Mouse (Mus musculus) small intestine, adult 2 months (tissue): ENCODE measurements around the gene Sdr9c7. TPM values are rescaled to one million over a fixed set of nuclear protein-coding genes. Genes with fewer than 3 reads are reported as not detected.
"Not testable (repeated sequence)": the region's sequence is repeated elsewhere in the genome, so short reads cannot be mapped to it uniquely, and the experiment has no call there.

Source experiments
- H3K27ac ChIP-seq: fragments of 200-500 bp; 2 replicates; pipeline ENCODE4 v1.5.1; 2012; ENCODE audit warnings: low read depth, low read length, control low read depth, inconsistent platforms; ENCODE audit not compliant: insufficient read depth
- H3K27me3 ChIP-seq: fragments of 200-500 bp; 2 replicates; pipeline ENCODE4 v1.6.1; 2012; ENCODE audit warnings: mild to moderate bottlenecking, moderate library complexity, low read length, inconsistent platforms; ENCODE audit not compliant: control insufficient read depth, insufficient read depth
- H3K36me3 ChIP-seq: fragments of 200-500 bp; 2 replicates; pipeline ENCODE4 v1.6.1; 2012; ENCODE audit warnings: mild to moderate bottlenecking, low read length, control low read depth, inconsistent platforms; ENCODE audit not compliant: control insufficient read depth, insufficient read depth
- H3K4me1 ChIP-seq: fragments of 200-500 bp; 2 replicates; pipeline ENCODE4 v1.6.1; 2012; ENCODE audit warnings: low read length, inconsistent platforms, mixed read lengths; ENCODE audit not compliant: control insufficient read depth, insufficient read depth, insufficient read length
- H3K4me3 ChIP-seq: fragments of 200-500 bp; 2 replicates; pipeline ENCODE4 v1.5.1; 2012; ENCODE audit warnings: low read depth, mild to moderate bottlenecking, control low read depth, inconsistent platforms, low read length, moderate library complexity
- CTCF ChIP-seq: fragments of 200-500 bp; IDR thresholded peaks from 2 replicates; pipeline ENCODE4 v1.5.1; 2012; ENCODE audit warnings: low read depth, mild to moderate bottlenecking, control low read depth, inconsistent platforms, low read length, moderate library complexity, mixed read lengths; ENCODE audit not compliant: insufficient replicate concordance, insufficient read length; ENCODE audit errors: extremely low read depth
- POLR2A ChIP-seq: fragments of 200-500 bp; IDR thresholded peaks from 2 replicates; pipeline ENCODE4 v1.6.1; 2012; ENCODE audit warnings: low read depth, mild to moderate bottlenecking, control low read depth, inconsistent platforms, low read length, moderate library complexity
- WGBS: fragments of 180-500 bp; shearing (Covaris S2); methylation state at CpG from one replicate; pipeline ENCODE4 v1.1.7; 2018; 5-methylcytosine and 5-hydroxymethylcytosine counted together
- polyA plus RNA-seq: library from polyadenylated mRNA; depleted of rRNA; stranded (reverse); fragments of >200 nt; gene quantifications from 2 replicates; pipeline ENCODE4 v1.2.3, GENCODE M21; 2012

The Sdr9c7 gene
- polyA plus RNA-seq, 1 experiment, result not detected

- H3K27me3 ChIP-seq, result no peaks in the 10 kb centered on the region
- WGBS, result 86% methylated on average over 2 of the region's 2 CpGs
These were observed 29.4 kb downstream of the Sdr9c7 start for GRCm38 (mm10) chr10:127927737-127928136.

DNA sequence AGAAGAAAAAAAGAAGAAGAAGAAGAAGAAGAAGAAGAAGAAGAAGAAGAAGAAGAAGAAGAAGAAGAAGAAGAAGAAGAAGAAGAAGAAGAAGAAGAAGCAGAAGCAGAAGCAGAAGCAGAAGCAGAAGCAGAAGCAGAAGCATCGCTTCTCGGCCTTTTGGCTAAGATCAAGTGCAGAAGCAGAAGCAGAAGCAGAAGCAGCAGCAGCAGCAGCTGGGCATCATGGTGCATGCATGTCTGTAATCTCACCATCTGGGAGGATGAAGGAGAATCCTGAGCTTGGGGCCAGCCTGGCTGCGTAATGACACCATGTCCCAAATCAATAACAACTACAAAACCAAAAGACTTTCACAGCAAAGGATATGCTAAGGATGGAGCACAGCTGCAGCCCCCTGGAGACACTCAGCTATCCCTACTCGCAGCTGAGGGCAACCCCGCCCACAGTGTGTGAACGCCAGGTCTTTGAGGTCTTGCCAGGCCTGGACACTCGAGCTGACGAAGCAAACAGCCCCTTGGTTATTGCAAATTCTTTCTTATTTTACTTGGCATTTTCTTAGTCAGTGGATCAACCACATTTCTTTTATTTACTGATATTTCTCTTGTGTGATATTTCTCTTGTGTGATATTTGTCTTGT lies 34.1 kb downstream of the Sdr9c7 start:
- Histone ChIP-seq H3K36me3 (no peaks in the 10 kb centered on the region), H3K4me3 (no peak overlapping the region), H3K4me1 (peaks cover 11% of the 10 kb centered on the region), H3K27ac (no peak overlapping the region), H3K27me3 (no peaks in the 10 kb centered on the region)
- WGBS, result 68% methylated on average over 8 of the region's 8 CpGs
- no peak for TF ChIP-seq POLR2A
- no peak for TF ChIP-seq CTCF

More at GRCm38 (mm10) chr10:127927737-127928136, 29.4 kb downstream of the Sdr9c7 start:
- no peak overlapping the region for H3K27ac ChIP-seq
- no peaks in the 10 kb centered on the region for H3K36me3 ChIP-seq
- H3K4me3 ChIP-seq, result no peak overlapping the region
- no peak for TF ChIP-seq POLR2A
- no peak for TF ChIP-seq CTCF
- H3K4me1 ChIP-seq, result no peaks in the 10 kb centered on the region; the same call in 1 of the 2 replicates

- peak overlapping the region; percentile 86 for H3K27ac ChIP-seq
- 45% methylated on average over 8 of the region's 8 CpGs for WGBS
- TF ChIP-seq CTCF (no peak), POLR2A (no peak)
- H3K4me3 ChIP-seq, result no peak overlapping the region
- no peaks in the 10 kb centered on the region for H3K27me3 ChIP-seq
- peaks cover 11% of the 10 kb centered on the region for H3K4me1 ChIP-seq
- no peaks in the 10 kb centered on the region for H3K36me3 ChIP-seq
These were observed 38.0 kb downstream of the Sdr9c7 start for GRCm38 (mm10) chr10:127936271-127936670.

DNA sequence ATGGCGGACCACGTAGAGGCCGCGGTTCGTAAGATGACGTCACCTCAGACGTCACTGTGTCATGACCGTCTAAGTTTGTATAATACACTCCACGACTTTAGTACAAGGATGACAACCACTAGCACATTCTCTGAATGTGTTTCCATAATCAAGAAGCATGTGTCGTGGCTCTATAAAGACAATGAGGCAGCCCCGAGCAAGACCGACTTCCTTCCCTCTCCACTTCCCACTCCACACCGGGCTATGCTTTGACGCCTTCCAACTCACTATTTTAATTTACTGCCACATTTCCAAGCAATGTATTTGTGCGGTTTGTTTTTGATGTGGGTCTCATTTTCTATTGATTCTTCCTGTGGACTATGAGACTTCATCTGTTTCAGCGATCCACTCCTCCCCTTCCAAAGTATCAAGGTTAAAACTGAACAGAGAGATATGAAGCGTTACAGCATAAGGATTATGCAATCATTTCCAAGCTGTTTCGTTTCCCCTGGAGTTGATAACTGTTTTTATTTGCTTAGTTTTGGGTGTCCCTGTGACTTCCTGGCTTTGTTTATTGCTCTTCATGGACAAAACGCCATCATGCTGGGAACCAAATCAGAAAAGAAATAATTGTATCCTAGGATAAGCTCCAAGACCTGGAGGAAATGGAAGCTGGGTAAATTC lies 38.6 kb downstream of the Sdr9c7 start:
- Histone ChIP-seq H3K4me3 (no peak overlapping the region), H3K36me3 (no peaks in the 10 kb centered on the region), H3K27ac (peak overlapping the region; percentile 86), H3K27me3 (no peaks in the 10 kb centered on the region), H3K4me1 (peaks cover 11% of the 10 kb centered on the region)
- 39% methylated on average over 19 of the region's 19 CpGs for WGBS
- TF ChIP-seq POLR2A (no peak), CTCF (no peak)

GRCm38 (mm10) chr10:127937428-127938010 lies 39.2 kb downstream of the Sdr9c7 start:
- H3K4me1 ChIP-seq, result peaks cover 11% of the 10 kb centered on the region
- H3K27ac ChIP-seq, result peak overlapping the region; percentile 86
- H3K27me3 ChIP-seq, result no peaks in the 10 kb centered on the region
- no peak for TF ChIP-seq POLR2A
- TF ChIP-seq CTCF, result peak; percentile 15; the same call in 1 of the 2 replicates
- H3K36me3 ChIP-seq, result no peaks in the 10 kb centered on the region
- WGBS, result 0% methylated on average over 2 of the region's 2 CpGs
- no peak overlapping the region for H3K4me3 ChIP-seq

- H3K27ac ChIP-seq, H3K27me3 ChIP-seq, H3K36me3 ChIP-seq, H3K4me1 ChIP-seq, H3K4me3 ChIP-seq: not testable (repeated sequence)
- 96% methylated on average over 10 of the region's 10 CpGs for WGBS
These were observed 41.3 kb downstream of the Sdr9c7 start for GRCm38 (mm10) chr10:127939667-127940066.

DNA sequence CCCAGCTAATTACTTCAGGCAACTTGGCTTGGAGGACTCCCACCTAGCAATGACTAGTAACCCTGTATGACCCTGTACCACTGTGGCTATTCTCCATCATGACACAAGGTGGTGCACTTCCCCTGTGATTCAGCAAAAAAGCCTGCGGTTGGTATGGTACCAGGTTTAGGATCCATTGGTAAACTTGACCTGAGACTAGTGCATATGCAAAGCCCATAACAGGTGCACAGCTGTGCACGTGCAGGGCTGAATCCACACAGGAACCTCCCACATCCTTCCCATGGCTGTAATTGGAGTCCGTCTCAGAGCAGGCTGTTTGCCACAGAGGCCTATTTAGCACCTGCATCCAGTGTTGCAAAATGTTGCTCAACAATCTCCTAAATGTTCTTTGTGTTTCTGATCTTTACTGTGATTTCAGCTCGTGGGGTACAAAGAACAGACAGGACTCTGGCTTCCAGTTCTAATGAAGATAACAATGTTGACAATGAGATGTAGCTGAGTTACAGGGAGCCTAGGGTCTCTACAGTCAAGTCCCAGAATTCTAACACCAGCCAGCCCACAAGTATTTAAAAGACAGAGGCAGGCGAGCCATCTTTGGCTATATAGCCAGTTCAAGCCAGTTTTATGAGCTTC lies 47.2 kb downstream of the Sdr9c7 start:
- H3K36me3 ChIP-seq, result no peaks in the 10 kb centered on the region
- TF ChIP-seq CTCF (peak; percentile 55; the same call in 1 of the 2 replicates), POLR2A (no peak)
- 22% methylated on average over 5 of the region's 5 CpGs for WGBS

More for the DNA sequence above, 47.2 kb downstream of the Sdr9c7 start:
- no peak overlapping the region for H3K4me3 ChIP-seq
- no peaks in the 10 kb centered on the region for H3K27me3 ChIP-seq
- H3K4me1 ChIP-seq, result peaks cover 8% of the 10 kb centered on the region; the same call in 1 of the 2 replicates
- H3K27ac ChIP-seq, result no peak overlapping the region
